Mouse (Mus musculus): ENCODE data around the gene Rpn2. TPM values are rescaled to one million over a fixed set of nuclear protein-coding genes. Genes with fewer than 3 reads are reported as not detected.
A peak's percentile ranks its signal among the peaks of the same experiment; 100 is the strongest.

Gene Rpn2
- polyA plus RNA-seq, 1 experiment from 2014 or later, result 293 TPM

DNA sequence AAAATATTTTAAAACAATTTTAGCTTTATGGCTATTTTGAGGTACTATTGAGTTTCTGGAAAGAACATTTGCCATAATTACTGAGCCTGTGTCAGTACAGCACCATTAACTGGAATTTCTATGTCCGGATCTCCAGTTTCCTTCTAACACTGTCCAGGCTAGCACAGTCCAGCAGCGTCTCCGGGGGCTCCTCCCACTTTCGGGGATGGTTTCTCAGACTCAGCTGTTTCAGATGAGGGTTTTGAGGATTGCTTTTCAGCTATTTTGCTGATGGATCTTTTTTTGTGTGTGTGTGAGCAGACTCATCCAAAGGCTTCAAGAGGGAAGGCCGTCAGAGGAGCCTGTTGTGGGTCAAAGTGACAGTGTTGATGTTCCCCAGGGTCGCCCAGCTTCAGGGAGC lies 92.9 kb downstream of the Rpn2 start:
- H3K27me3 ChIP-seq (ENCODE audit: poor library complexity, severe bottlenecking), result no peaks in the 10 kb centered on the region
- no peak overlapping the region for H3K4me3 ChIP-seq
- WGBS, result 85% methylated on average over 6 of the region's 6 CpGs
- H3K36me3 ChIP-seq (replicated peaks), result peaks cover 35% of the 10 kb centered on the region
- DNase-seq (ENCODE audit: extremely low spot score, low spot score), result no peak
- no peak overlapping the region for H3K27ac ChIP-seq
- H3K9me3 ChIP-seq, result no peaks in the 10 kb centered on the region
- H3K4me1 ChIP-seq, result peaks cover 42% of the 10 kb centered on the region

GRCm38 (mm10) chr2:157373681-157374080 lies 94.9 kb downstream of the Rpn2 start:
- H3K36me3 ChIP-seq (replicated peaks), result peaks cover 35% of the 10 kb centered on the region
- no peak overlapping the region for H3K4me3 ChIP-seq
- no peaks in the 10 kb centered on the region for H3K27me3 ChIP-seq (ENCODE audit: poor library complexity, severe bottlenecking)
- peaks cover 35% of the 10 kb centered on the region for H3K4me1 ChIP-seq
- H3K9me3 ChIP-seq, result no peaks in the 10 kb centered on the region
- no peak for DNase-seq (ENCODE audit: extremely low spot score, low spot score)
- no peak overlapping the region for H3K27ac ChIP-seq
- 87% methylated on average over 3 of the region's 3 CpGs for WGBS

- DNase-seq (ENCODE audit: extremely low spot score, low spot score), result no peak
- Histone ChIP-seq H3K9me3 (no peaks in the 10 kb centered on the region), H3K4me3 (no peak overlapping the region), H3K36me3 (replicated peaks) (peaks cover 49% of the 10 kb centered on the region), H3K27me3 (ENCODE audit: poor library complexity, severe bottlenecking) (no peaks in the 10 kb centered on the region), H3K4me1 (peaks cover 30% of the 10 kb centered on the region), H3K27ac (peak overlapping the region; percentile 75; the same call in 1 of the 2 replicates)
- 74% methylated on average over 8 of the region's 8 CpGs for WGBS
These were observed 96.2 kb downstream of the Rpn2 start for GRCm38 (mm10) chr2:157375051-157375450.

Other genes with a start within 250 kb of the Rpn2 start
- 3.5 and 4.0 TPM in 2 replicates for gene Soga1, start 199.8 kb upstream of the Rpn2 start, polyA plus RNA-seq (2016; fragmentation: Nextera tagmentation; extraction: Ambion mirVana)
- gene Tldc2, start 192.0 kb upstream of the Rpn2 start, polyA plus RNA-seq (2016; fragmentation: Nextera tagmentation; extraction: Ambion mirVana), result not detected in 2 replicates
- gene Samhd1, start 143.8 kb upstream of the Rpn2 start, polyA plus RNA-seq (2016; fragmentation: Nextera tagmentation; extraction: Ambion mirVana), result 29.4 and 30.4 TPM in 2 replicates
- gene Rbl1, start 74.5 kb upstream of the Rpn2 start, polyA plus RNA-seq (2016; fragmentation: Nextera tagmentation; extraction: Ambion mirVana), result 27.2 and 30.5 TPM in 2 replicates
- 0.81 and 0.87 TPM in 2 replicates for gene Mroh8, start 532 bp downstream of the Rpn2 start, polyA plus RNA-seq (2016; fragmentation: Nextera tagmentation; extraction: Ambion mirVana)
- 0.34 TPM in 1 of 2 replicates, not detected in the other for gene Ghrh, start 68.5 kb downstream of the Rpn2 start, polyA plus RNA-seq (2016; fragmentation: Nextera tagmentation; extraction: Ambion mirVana)
- 64.4 and 68.1 TPM in 2 replicates for gene Manbal, start 88.6 kb downstream of the Rpn2 start, polyA plus RNA-seq (2016; fragmentation: Nextera tagmentation; extraction: Ambion mirVana)
- 19.2 and 19.6 TPM in 2 replicates for gene Src, start 139.4 kb downstream of the Rpn2 start, polyA plus RNA-seq (2016; fragmentation: Nextera tagmentation; extraction: Ambion mirVana)

Measured in forebrain, embryonic 10.5 days (tissue).